Mouse (Mus musculus) fibroblast of lung, adult 2 months (primary cell): Measurements from ENCODE around the gene Hnrnph3.

Experiments used
- DNase-seq: peaks from one replicate; pipeline ENCODE4 v3.0.0-alpha.2; 2011; ENCODE audit warnings: low read depth

Hnrnph3 gene

DNA sequence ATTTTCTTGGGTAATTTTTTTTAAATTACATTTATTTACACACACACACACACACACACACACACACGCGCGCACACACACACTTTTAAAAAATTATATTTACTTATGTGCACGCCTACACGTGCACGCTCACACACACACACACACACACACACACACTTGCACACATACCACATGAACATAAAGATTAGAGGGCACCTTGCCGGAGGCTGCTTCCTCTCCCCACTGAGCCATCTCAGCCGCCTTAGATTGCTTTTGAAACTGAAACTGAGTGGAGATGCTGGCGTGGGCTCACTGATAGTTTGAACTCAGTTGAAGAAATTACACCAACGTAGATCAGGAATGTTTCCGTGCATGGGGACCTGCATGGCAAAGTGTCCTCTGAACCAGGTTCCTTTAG lies 39.9 kb downstream of the Hnrnph3 start:
- DNase-seq: no peak

DNA sequence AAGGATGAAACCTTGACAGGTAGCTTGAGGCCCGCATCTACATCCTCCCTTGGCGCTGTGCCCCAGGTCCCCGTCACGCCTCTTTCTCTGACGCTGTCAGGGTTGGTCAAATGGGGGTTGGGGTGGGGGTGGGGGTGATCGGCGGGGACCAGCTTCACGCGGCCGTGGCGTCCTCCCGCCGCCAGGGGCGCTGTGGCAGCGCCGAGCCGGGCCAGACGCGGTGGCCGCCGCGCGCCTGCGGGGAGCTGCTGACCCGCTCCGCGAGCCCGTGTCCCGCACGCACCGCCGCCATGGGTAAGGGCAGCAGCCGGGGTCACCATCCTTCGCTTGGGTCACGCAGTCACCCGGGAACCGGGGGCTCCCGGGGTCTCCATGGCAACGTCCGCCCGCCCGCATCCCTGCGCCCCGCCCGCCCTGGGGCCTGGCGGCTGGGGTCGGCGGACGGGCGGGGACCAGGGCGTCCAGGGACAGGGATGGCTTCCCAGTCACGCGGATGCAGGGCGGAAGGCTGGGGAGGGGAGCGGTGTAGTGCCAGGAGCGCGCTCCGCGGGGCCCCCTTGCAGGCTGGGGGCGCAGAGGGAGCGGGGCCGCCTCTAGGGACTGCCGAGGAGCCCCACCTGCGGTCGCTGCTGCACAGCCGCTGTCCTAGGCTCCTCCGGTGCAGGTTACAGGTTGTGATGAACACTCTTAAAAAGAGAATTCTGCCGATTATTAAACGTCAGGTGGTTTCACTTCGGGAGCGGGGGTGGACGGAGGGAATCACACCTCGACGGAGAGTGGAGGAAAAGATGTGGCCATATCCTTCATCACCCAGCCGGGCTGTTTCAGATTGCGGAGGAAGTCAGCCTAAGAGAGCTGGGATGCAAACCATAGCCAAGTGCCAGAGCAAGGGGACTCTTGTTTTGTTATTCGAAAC lies 43.7 kb downstream of the Hnrnph3 start, which contains the start of gene Rufy2:
Gene Rufy2 (plus strand): TSS at position 185 of the 916 bp plus-strand sequence.
- DNase-seq: peak; percentile 19

DNA sequence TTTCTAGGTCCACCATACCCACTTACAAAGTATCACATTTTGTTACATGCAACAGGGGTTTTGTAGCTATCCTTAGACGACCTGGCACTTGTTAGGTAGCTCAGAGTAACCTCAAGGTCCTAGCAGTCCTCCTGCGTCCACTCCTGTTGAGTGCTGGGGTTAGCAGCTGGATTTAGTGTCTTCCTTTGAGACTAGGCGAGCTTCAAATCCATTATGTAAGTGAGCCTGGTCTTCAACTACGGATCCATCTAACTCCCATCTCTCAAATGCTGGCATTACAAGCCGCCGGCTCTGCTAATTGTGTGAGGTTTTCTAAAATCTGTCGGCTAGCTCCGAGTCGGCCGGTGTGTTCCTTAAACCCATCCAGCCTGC lies 44.4 kb downstream of the Hnrnph3 start:
- DNase-seq: no peak

DNA sequence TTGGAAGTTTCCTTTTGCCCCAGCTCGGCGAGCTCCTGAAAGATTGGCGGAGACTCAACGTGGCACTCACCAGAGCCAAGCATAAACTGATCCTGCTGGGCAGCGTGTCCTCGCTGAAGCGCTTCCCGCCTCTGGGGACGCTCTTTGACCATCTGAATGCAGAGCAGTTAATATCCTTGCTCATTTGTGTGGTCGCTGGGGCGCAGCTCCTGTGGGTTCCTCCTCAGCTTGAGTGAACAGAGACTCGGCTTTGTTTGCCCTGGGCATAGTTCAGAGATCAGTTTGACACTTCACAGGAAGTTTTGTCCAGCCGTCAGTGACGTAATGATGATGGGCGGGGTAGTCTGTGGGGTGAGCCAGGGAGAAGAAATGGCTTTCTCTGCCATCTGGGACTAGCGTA lies 52.2 kb downstream of the Hnrnph3 start:
- peak; percentile 5 for DNase-seq

DNA sequence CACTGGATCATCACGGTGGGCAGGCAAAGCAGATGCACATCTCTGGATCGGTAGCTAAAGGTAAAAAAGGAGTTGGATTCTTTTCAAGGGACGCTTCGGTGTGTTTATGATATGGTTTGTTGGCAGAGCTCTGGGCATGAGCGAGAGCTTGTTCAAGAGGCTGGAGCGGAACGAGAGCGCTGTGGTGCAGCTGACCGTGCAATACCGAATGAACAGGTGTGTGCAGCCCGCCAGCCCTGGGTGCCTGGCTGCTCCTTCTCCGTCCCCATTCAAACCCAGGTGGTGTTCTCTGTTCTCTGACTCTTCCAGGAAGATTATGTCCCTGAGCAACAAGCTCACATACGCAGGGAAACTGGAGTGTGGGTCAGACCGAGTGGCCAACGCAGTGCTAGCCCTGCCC lies 57.7 kb downstream of the Hnrnph3 start:
- DNase-seq: no peak

DNA sequence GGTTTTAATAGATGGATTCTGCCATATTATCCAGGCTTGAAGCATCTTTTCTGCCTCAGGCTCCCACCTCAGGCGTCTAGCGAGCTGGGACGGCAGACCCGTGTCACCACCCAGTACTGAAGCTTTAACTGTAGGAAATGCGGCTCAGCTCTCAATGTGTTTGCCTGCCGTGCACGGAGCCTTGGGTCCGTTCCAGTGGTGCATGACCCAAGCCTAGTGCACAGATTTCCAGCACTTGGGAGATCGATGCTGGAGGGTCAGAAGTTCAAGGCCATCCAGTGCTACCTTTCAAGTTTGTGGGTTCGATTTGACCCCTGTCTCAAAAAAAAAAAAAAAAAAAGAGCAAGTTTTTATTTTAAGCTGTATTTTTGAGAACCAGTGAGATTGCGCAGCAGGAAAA lies 58.2 kb downstream of the Hnrnph3 start:
- no peak for DNase-seq
